In the genomic region with DNA sequence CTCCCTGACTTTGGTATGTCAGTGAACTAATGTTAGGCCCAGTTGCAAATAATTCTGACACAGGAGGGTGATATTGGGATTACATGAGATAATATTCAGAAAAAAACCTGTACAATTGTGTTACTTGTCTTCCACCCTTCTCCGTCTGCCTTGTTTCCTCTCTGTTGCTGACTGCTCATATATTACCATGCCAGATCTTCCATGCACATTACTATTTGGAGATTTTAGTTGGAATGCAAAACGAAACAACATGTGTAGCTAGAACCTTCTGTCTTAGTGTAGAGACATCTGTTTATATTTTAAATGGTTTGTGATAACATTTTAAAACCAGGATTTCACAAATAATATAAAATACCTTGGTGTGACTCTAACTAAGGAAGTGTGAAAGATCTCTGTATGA, we compare ENCODE assay signal across 17 mouse cellular contexts.
"Had no signal": no experiment of that assay in that cellular context is flagged by ENCODE, and none has a peak within 500 bp of the region (broad histone marks: within the 10 kb centered on the region; RNA-seq: fewer than 3 reads in every experiment).

No protein-coding gene starts in this region.

- ATAC-seq: midbrain, embryonic 16.5 days had no signal

- H3K27ac ChIP-seq: midbrain, embryonic 10.5 days; midbrain, embryonic 12.5 days; neural tube, embryonic 12.5 days had no signal

- DNase-seq: lung, adult 18-20 months; lung, embryonic 14.5 days; lung, postnatal 10 days; lung, postnatal 4 days; midbrain, embryonic 14.5 days; retina, postnatal 1 day; right cerebral cortex, adult 18-20 months; right cerebral cortex, postnatal 25 days; right cerebral cortex, postnatal 4 days; spleen, adult 18-20 months; thymus, adult 2 months; thymus, postnatal 25 days; thymus, postnatal 4 days had no signal

- H3K4me3 ChIP-seq: midbrain, embryonic 10.5 days; midbrain, embryonic 12.5 days; neural tube, embryonic 12.5 days had no signal
